Mouse (Mus musculus) kidney, postnatal 0 days (tissue): ENCODE measurements around the gene Tmem82. TPM values are rescaled to one million over a fixed set of nuclear protein-coding genes. Genes with fewer than 3 reads are reported as not detected.

Experiments used
- ATAC-seq: fragments of 200-750 bp; cut with Nextera tagmentation; replicated peaks from 2 replicates; pipeline ENCODE4 v1.8.0; 2017; ENCODE audit warnings: low read depth, moderate number of reproducible peaks, moderate TSS enrichment, moderate library complexity; ENCODE audit not compliant: low FRiP score
- DNase-seq: peaks from one replicate; pipeline ENCODE4 v3.0.0-alpha.2; 2016; ENCODE audit warnings: low spot score
- H3K27ac ChIP-seq: fragments of 300-500 bp; sonication (generic); 2 replicates; pipeline ENCODE4 v1.5.1; 2014; ENCODE audit warnings: mild to moderate bottlenecking
- H3K27me3 ChIP-seq: fragments of 300-500 bp; sonication (generic); 2 replicates; pipeline ENCODE4 v1.6.1; 2014; ENCODE audit warnings: low read length, mixed read lengths; ENCODE audit not compliant: insufficient read depth
- H3K36me3 ChIP-seq: fragments of 300-500 bp; sonication (generic); 2 replicates; pipeline ENCODE4 v1.6.1; 2014; ENCODE audit warnings: low read length, mixed read lengths; ENCODE audit not compliant: insufficient read depth
- H3K4me1 ChIP-seq: fragments of 300-500 bp; sonication (generic); replicated peaks from 2 replicates; pipeline ENCODE4 v1.6.1; 2014; ENCODE audit warnings: antibody characterized with exemption, low read length, mixed read lengths; ENCODE audit not compliant: insufficient read depth
- H3K4me2 ChIP-seq: fragments of 300-500 bp; sonication (generic); 2 replicates; pipeline ENCODE4 v1.6.1; 2014; ENCODE audit warnings: mild to moderate bottlenecking, low read length, moderate library complexity, mixed read lengths
- H3K4me3 ChIP-seq: fragments of 300-500 bp; sonication (generic); replicated peaks from 2 replicates; pipeline ENCODE4 v1.5.1; 2014; ENCODE audit warnings: low read depth, low read length
- H3K9ac ChIP-seq: fragments of 300-500 bp; sonication (generic); 2 replicates; pipeline ENCODE4 v1.6.1; 2014; ENCODE audit warnings: low read depth, low read length
- H3K9me3 ChIP-seq: fragments of 300-500 bp; sonication (generic); replicated peaks from 2 replicates; pipeline ENCODE4 v1.6.1; 2016; ENCODE audit warnings: low read length, inconsistent platforms, mixed read lengths
- CTCF ChIP-seq: IDR thresholded peaks from 2 replicates; pipeline ENCODE4 v1.5.1; 2016; ENCODE audit warnings: antibody characterized with exemption, low read depth, mild to moderate bottlenecking, moderate library complexity
- WGBS: fragments of 180-500 bp; shearing (Covaris S2); extraction: QIAGEN DNeasy Blood & Tissue Kit; methylation state at CpG from one replicate; pipeline ENCODE4 v1.1.7; 2014; 5-methylcytosine and 5-hydroxymethylcytosine counted together
- polyA plus RNA-seq: library from polyadenylated mRNA; unstranded; fragments of >200 nt; fragmentation: Nextera tagmentation; extraction: Ambion mirVana; gene quantifications from 2 replicates; pipeline ENCODE4 v1.2.1, GENCODE M21; 2015

The Tmem82 gene
- polyA plus RNA-seq, 1 experiment from 2014 or later = 7.7 TPM

DNA sequence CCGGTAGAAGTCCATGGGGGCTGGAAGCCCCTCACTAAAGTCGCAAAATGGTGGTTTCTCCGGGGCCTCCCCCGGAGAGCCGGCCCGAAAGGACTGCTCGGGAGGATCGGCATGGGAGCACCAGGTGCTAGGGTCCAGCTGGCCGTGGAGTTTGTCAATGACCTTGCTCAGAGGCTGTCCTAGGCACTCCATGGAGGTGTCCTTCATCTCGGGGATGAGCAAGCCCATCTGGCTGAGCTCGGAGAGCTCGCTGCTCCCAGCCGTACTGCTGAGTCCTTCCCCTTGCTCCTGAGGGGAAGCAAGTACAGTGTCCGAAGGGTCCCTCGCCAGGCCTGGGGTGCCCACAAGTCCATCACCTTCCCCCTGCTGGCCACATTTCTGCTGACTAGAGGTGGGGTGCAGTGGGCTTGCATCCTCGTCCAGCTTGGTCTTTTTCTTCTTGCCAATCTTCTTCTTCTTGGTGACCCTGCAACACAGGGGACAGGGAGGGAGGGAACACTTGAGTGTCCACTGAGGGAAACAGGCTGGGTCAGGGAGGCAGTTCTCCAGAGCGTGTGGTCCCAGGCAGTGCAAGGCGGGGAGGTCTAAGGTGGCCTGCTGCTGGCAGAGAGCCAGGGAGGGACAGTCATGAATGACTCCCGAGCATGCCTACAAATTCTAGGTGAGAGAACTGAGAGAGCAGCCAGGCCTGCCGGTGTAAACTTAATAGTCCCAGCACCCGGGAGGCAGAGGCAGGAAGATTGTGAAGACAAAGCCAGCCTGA lies 13.9 kb upstream of the Tmem82 start:
- ATAC-seq = no peak
- no peak for DNase-seq
- Histone ChIP-seq H3K9ac (no peak overlapping the region), H3K27me3 (no peaks in the 10 kb centered on the region), H3K36me3 (peaks cover 69% of the 10 kb centered on the region), H3K27ac (no peak overlapping the region), H3K4me2 (no peak overlapping the region), H3K4me1 (no peaks in the 10 kb centered on the region), H3K4me3 (no peak overlapping the region), H3K9me3 (no peaks in the 10 kb centered on the region)
- no peak for TF ChIP-seq CTCF
- WGBS = 80% methylated on average over 21 of the region's 21 CpGs

DNA sequence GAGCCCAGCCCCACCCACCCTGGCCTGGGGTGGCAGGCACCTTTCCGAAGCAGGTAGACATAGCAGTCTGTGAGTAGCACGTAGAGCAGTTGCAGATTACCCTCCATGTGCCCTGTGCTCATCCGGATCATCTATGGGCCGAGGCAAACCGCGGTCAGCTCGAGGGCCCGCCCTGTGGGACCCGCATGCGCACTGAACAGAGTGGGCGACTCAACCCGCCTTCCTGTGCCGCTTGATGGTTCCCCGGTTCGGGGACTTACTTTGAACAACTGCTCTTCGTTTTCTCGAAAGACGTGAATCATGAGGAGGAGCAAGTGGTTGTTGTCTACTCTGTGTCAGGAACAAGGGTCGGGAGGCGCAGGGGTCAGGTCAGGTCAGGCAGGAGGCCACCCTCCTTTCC lies 12.8 kb upstream of the Tmem82 start:
- DNase-seq = no peak
- no peak overlapping the region for H3K4me3 ChIP-seq
- H3K36me3 ChIP-seq = peaks cover 66% of the 10 kb centered on the region
- H3K4me2 ChIP-seq = no peak overlapping the region
- H3K9ac ChIP-seq = no peak overlapping the region
- no peaks in the 10 kb centered on the region for H3K4me1 ChIP-seq
- TF ChIP-seq CTCF = no peak
- H3K27ac ChIP-seq = no peak overlapping the region
- 94% methylated on average over 20 of the region's 20 CpGs for WGBS
- no peak for ATAC-seq
- H3K27me3 ChIP-seq = no peaks in the 10 kb centered on the region
- no peaks in the 10 kb centered on the region for H3K9me3 ChIP-seq

DNA sequence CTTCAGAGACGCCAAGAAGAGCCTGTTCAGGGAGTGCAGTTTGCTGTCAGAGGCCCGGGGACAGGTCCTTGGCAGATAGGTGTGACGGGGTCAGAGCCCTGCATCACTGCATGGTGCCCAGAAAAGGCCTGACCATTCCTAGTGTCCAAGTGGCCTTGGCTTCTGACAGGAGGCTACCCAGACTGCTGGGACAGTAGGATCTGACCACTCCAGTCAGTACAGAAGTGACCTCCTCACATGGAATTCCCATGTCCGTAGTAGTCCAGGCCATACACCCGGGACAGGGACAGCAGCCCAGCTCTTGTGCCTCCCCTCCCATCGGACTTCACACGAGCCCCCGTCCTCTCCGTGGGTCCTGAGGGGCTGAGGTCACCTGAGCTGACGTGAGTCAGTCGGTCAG lies 11.6 kb upstream of the Tmem82 start:
- no peak for ATAC-seq
- no peak overlapping the region for H3K9ac ChIP-seq
- H3K27me3 ChIP-seq = no peaks in the 10 kb centered on the region
- H3K36me3 ChIP-seq = peaks cover 71% of the 10 kb centered on the region
- no peak overlapping the region for H3K27ac ChIP-seq
- 93% methylated on average over 11 of the region's 11 CpGs for whole genome bisulfite sequencing
- no peak overlapping the region for H3K4me2 ChIP-seq
- H3K9me3 ChIP-seq = no peaks in the 10 kb centered on the region
- no peak overlapping the region for H3K4me3 ChIP-seq
- H3K4me1 ChIP-seq = no peaks in the 10 kb centered on the region
- no peak for DNase-seq
- TF ChIP-seq CTCF = no peak

DNA sequence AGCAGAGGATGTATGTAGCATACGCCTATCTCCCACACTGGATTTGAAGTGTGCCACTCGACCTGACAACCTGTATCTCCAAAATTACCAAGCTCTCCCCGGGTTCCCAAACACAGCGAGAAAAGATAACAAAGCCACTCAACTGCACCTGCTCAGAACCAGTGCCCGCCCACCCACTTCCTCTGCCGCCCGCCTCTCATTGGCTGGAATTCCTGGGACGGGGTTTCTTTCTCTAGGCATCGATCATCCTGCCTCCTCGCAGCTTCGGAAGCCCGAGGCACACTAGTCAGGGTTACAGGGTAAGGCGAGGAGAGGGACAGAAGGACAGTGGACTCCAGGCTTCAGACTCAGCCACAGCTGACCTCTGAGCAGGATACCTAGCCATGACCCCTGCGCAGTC lies 10.2 kb upstream of the Tmem82 start:
- no peak for TF ChIP-seq CTCF
- H3K27me3 ChIP-seq = no peaks in the 10 kb centered on the region
- no peaks in the 10 kb centered on the region for H3K9me3 ChIP-seq
- ATAC-seq = no peak
- no peak for DNase-seq
- H3K4me3 ChIP-seq = no peak overlapping the region
- H3K36me3 ChIP-seq = peaks cover 66% of the 10 kb centered on the region
- H3K27ac ChIP-seq = no peak overlapping the region
- H3K4me1 ChIP-seq = 0 out of 2 replicates have a peak, but pooled peaks cover under 1% of the 10 kb centered on the region
- 85% methylated on average over 14 of the region's 14 CpGs for WGBS
- no peak overlapping the region for H3K4me2 ChIP-seq
- no peak overlapping the region for H3K9ac ChIP-seq

DNA sequence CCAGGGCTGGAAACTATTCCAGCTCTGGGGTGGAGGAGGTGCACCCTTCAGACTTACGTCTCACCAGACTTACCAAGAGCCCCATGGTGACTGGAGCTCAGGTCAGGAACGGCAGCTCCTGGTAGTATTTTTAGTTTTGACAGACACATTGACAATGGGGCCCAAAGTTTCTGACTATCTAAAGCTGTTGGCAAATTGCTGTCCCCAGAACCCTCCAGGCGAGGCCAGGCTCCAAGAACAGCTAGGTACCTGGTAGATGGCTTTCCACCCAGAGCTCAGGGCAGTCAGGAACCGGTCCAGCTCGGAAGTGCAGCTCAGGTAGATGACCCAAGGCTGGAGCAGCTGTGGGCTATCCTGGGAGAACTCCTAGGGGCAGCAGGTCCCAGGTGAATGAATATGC lies 9.1 kb upstream of the Tmem82 start:
- H3K9ac ChIP-seq = no peak overlapping the region
- no peak for ATAC-seq
- 86% methylated on average over 5 of the region's 5 CpGs for WGBS
- no peak overlapping the region for H3K4me2 ChIP-seq
- H3K9me3 ChIP-seq = no peaks in the 10 kb centered on the region
- TF ChIP-seq CTCF = no peak
- H3K4me3 ChIP-seq = no peak overlapping the region
- peaks cover 59% of the 10 kb centered on the region for H3K36me3 ChIP-seq
- no peak for DNase-seq
- no peaks in the 10 kb centered on the region for H3K27me3 ChIP-seq
- H3K27ac ChIP-seq = no peak overlapping the region
- 0 out of 2 replicates have a peak, but pooled peaks cover 6% of the 10 kb centered on the region for H3K4me1 ChIP-seq

DNA sequence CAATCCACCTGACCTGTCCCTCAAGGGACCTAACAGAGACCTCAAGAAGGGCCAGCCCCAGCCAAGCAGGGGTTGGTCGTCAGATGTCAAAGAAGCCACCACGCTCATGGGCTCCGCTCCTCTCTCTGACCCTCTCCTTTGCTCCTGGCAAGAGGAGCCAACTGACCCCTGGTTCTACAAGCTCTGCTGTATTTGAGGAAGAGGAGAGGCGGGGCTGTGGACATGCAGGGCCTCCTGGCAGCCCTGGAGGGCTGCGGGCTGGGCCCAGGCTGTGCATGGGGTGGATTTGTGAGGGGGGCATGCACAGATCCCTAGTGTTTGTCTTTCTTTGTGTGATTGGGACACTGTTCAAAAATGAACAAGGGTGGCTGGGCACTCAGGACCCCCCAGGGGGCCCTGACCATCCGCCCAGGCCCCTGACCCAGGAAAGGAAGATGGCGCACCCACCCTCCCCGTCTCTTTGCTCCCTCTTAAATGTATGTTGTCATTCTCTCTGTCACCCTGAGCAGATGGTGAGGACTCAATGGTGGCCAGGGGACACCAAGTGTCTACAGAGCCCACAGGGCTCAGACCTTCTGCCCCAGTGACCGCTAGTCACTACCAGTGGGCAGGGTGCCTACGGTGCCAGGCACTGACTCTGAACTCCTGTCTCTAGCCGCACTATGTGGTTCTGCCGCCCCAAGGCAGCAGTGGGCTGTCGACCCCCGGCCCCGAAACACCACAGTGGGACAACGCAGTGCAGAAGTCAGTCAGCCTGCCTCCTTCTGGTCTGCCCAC lies 7.5 kb upstream of the Tmem82 start:
- ATAC-seq (no peak), DNase-seq (no peak)
- 0 out of 2 replicates have a peak, but pooled peaks cover 6% of the 10 kb centered on the region for H3K4me1 ChIP-seq
- no peak overlapping the region for H3K9ac ChIP-seq
- no peak for TF ChIP-seq CTCF
- peaks cover 44% of the 10 kb centered on the region for H3K36me3 ChIP-seq
- H3K27ac ChIP-seq = no peak overlapping the region
- H3K27me3 ChIP-seq = no peaks in the 10 kb centered on the region
- no peaks in the 10 kb centered on the region for H3K9me3 ChIP-seq
- H3K4me2 ChIP-seq = no peak overlapping the region
- WGBS = 89% methylated on average over 16 of the region's 16 CpGs
- H3K4me3 ChIP-seq = no peak overlapping the region
